Mouse (Mus musculus) lung, embryonic 16.5 days (tissue): ENCODE data around the gene Mrtfb. TPM values are rescaled to one million over a fixed set of nuclear protein-coding genes. Genes with fewer than 3 reads are reported as not detected.

Experiments
- ATAC-seq: fragments of 200-750 bp; cut with Nextera tagmentation; 2 replicates; pipeline ENCODE4 v1.8.0; 2017; ENCODE audit warnings: low read depth, mild to moderate bottlenecking, moderate library complexity
- H3K27ac ChIP-seq: fragments of 300-500 bp; sonication (generic); 2 replicates; pipeline ENCODE4 v1.5.1; 2014; ENCODE audit warnings: mild to moderate bottlenecking, control low read depth, low read length
- H3K27me3 ChIP-seq: fragments of 300-500 bp; sonication (generic); 2 replicates; pipeline ENCODE4 v1.6.1; 2014; ENCODE audit warnings: low read depth, low read length, mixed read lengths; ENCODE audit not compliant: control insufficient read depth, insufficient read depth
- H3K36me3 ChIP-seq: fragments of 300-500 bp; sonication (generic); 2 replicates; pipeline ENCODE4 v1.6.1; 2014; ENCODE audit warnings: low read length; ENCODE audit not compliant: control insufficient read depth, insufficient read depth
- H3K4me1 ChIP-seq: fragments of 300-500 bp; sonication (generic); replicated peaks from 2 replicates; pipeline ENCODE4 v1.6.1; 2014; ENCODE audit warnings: low read length, mixed read lengths; ENCODE audit not compliant: control insufficient read depth, insufficient read depth
- H3K4me2 ChIP-seq: fragments of 300-500 bp; sonication (generic); 2 replicates; pipeline ENCODE4 v1.6.1; 2014; ENCODE audit warnings: low read depth, low read length, control low read depth
- H3K4me3 ChIP-seq: fragments of 300-500 bp; sonication (generic); 2 replicates; pipeline ENCODE4 v1.5.1; 2014; ENCODE audit warnings: mild to moderate bottlenecking, low read length, control low read depth
- H3K9ac ChIP-seq: fragments of 300-500 bp; sonication (generic); 2 replicates; pipeline ENCODE4 v1.6.1; 2014; ENCODE audit warnings: low read length, control low read depth
- H3K9me3 ChIP-seq: fragments of 300-500 bp; sonication (generic); 2 replicates; pipeline ENCODE4 v1.6.1; 2016; ENCODE audit warnings: low read length; ENCODE audit not compliant: control insufficient read depth
- WGBS: fragments of 180-500 bp; shearing (Covaris S2); extraction: QIAGEN DNeasy Blood & Tissue Kit; methylation state at CpG from one replicate; pipeline ENCODE4 v1.1.7; 2014; 5-methylcytosine and 5-hydroxymethylcytosine counted together
- polyA plus RNA-seq: library from polyadenylated mRNA; unstranded; fragments of >200 nt; fragmentation: Nextera tagmentation; extraction: Ambion mirVana; gene quantifications from 2 replicates; pipeline ENCODE4 v1.2.1, GENCODE M21; 2015

Gene Mrtfb
- polyA plus RNA-seq, 1 experiment from 2014 or later: 24.3 TPM

DNA sequence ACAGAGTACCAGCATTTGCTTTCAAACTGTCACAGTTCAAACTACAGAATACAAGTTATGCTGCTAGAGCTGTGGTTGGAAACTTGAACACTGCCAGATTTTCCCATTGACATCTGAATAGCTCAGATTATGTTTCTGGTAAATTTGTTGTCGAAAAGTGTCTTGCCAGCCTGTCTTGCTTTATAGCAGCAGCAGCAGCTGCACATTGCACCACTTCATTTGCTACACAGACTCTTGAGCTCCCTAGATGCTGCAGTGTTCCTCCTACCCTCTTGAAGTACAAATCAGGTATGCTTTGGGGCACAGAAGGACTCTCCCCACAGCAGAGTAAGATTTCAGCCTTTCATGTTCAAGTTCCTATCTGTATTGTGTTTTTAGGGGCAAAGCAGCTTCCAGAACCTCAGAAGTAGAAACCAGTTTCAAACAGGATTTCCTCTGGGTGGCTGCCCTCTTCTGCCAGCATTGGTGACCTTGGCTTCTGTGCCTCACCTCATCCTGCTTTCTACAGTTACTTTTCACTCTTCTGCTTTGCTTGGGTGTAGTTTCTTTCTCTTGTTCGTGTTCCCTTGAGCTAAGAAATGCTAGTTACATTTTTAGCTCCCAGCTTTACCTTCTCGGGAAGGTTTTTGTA lies 49.9 kb downstream of the Mrtfb start:
- H3K27me3 ChIP-seq: no peaks in the 10 kb centered on the region
- H3K4me1 ChIP-seq: no peaks in the 10 kb centered on the region; the same call in 1 of the 2 replicates
- whole genome bisulfite sequencing: 68% methylated on average over 3 of the region's 3 CpGs
- ATAC-seq: no peak
- no peak overlapping the region for H3K9ac ChIP-seq
- no peak overlapping the region; the same call in 1 of the 2 replicates for H3K27ac ChIP-seq
- no peak overlapping the region for H3K4me2 ChIP-seq
- no peaks in the 10 kb centered on the region for H3K36me3 ChIP-seq
- H3K4me3 ChIP-seq: no peak overlapping the region
- no peaks in the 10 kb centered on the region for H3K9me3 ChIP-seq

DNA sequence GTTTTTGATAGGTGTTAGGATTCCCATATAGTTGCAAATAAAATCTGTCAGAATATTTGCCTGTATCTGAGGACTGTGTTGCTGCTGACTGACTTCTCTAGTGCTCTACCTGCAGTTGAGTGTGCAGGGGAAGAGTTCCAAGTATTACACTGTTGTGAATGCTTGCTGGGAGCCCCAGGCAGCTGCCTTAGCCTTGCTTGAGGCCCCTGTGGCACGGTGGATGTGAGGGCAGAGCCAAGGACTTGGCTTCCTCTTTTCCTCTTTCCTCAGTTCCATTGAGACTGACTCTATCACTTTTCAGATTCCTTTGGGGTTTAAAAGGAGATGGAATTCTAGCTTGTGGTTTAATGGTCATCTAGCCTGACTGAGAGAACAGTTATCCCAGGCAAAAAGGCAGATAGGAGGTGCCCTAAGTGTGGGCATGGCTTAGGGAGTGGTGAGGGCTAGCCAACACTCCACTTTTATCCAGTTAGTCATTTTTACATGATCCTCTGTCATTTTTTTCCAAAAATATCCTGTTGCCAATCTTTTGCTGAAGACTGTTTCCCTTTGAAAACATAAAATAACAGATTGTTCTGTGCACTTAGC lies 53.9 kb downstream of the Mrtfb start:
- WGBS: 47% methylated on average over 1 of the region's 1 CpGs

GRCm38 (mm10) chr16:13311374-13311773 lies 55.1 kb downstream of the Mrtfb start:
- no peaks in the 10 kb centered on the region for H3K27me3 ChIP-seq
- WGBS: 79% methylated on average over 1 of the region's 1 CpGs
- H3K9ac ChIP-seq: no peak overlapping the region
- no peak for ATAC-seq
- H3K27ac ChIP-seq: no peak overlapping the region
- no peak overlapping the region for H3K4me2 ChIP-seq
- H3K36me3 ChIP-seq: no peaks in the 10 kb centered on the region
- no peak overlapping the region for H3K4me3 ChIP-seq
- H3K4me1 ChIP-seq: no peaks in the 10 kb centered on the region; the same call in 1 of the 2 replicates
- no peaks in the 10 kb centered on the region for H3K9me3 ChIP-seq

More for the DNA sequence above, 53.9 kb downstream of the Mrtfb start:
- Histone ChIP-seq H3K27me3 (no peaks in the 10 kb centered on the region), H3K9ac (no peak overlapping the region), H3K4me3 (no peak overlapping the region), H3K4me2 (no peak overlapping the region), H3K27ac (no peak overlapping the region), H3K4me1 (no peaks in the 10 kb centered on the region; the same call in 1 of the 2 replicates), H3K36me3 (no peaks in the 10 kb centered on the region), H3K9me3 (no peaks in the 10 kb centered on the region)
- ATAC-seq: no peak

GRCm38 (mm10) chr16:13313096-13313719 lies 56.9 kb downstream of the Mrtfb start:
- 84% methylated on average over 5 of the region's 5 CpGs for WGBS
- H3K27ac ChIP-seq: no peak overlapping the region
- ATAC-seq: no peak

DNA sequence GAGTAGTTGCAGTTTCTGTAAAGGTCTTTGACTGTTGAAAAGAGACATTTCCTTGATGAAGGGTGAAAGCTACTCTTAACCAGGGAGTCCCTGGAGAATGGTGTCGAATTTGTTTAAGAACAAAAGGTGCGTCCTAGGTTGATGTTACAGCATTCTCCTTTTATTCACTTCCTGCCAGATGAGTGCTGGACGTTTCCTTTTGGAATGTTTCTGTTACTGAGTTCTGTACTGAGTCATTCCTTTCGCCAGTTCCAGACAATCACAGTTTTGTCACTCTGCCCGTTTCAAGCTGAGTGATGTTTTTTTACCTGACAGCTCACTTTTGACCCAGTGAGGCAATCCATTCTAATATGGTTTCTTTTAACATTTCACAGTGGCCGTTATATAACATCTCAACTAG lies 67.5 kb downstream of the Mrtfb start:
- H3K36me3 ChIP-seq: 0 out of 2 replicates have a peak, but pooled peaks cover 3% of the 10 kb centered on the region
- no peak overlapping the region for H3K4me2 ChIP-seq
- H3K27me3 ChIP-seq: no peaks in the 10 kb centered on the region
- no peak overlapping the region for H3K9ac ChIP-seq
- WGBS: 27% methylated on average over 6 of the region's 6 CpGs
- no peak overlapping the region for H3K4me3 ChIP-seq
- H3K4me1 ChIP-seq: no peaks in the 10 kb centered on the region; the same call in 1 of the 2 replicates
- no peak for ATAC-seq
- no peak overlapping the region for H3K27ac ChIP-seq
- no peaks in the 10 kb centered on the region for H3K9me3 ChIP-seq

More at GRCm38 (mm10) chr16:13313096-13313719, 56.9 kb downstream of the Mrtfb start:
- Histone ChIP-seq H3K9me3 (no peaks in the 10 kb centered on the region), H3K27me3 (no peaks in the 10 kb centered on the region), H3K4me3 (no peak overlapping the region), H3K9ac (no peak overlapping the region), H3K4me1 (no peaks in the 10 kb centered on the region), H3K4me2 (no peak overlapping the region), H3K36me3 (no peaks in the 10 kb centered on the region)

DNA sequence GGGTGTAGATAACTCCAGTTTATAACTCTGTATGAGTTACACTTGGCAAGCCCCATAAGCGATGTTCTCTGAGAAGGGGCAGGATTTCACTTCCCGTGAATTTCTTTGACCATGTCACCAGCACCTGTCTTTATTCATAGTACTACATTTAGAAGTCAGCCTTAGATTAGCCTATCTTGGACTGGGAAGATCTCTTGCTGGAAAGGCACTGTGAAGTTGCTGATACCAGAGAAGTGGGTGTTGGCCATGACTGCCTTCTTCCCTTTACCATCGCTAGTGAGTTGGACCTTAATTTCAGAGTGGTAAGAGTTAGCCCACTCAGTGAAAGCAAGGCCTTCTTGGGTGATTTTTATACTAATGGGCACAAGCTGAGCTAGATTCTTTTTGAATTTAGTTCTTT lies 70.3 kb downstream of the Mrtfb start:
- Histone ChIP-seq H3K36me3 (0 out of 2 replicates have a peak, but pooled peaks cover 3% of the 10 kb centered on the region), H3K4me3 (no peak overlapping the region), H3K27ac (no peak overlapping the region), H3K4me2 (no peak overlapping the region), H3K4me1 (peaks cover 8% of the 10 kb centered on the region), H3K9ac (no peak overlapping the region), H3K27me3 (no peaks in the 10 kb centered on the region), H3K9me3 (no peaks in the 10 kb centered on the region)
- ATAC-seq: no peak
- 89% methylated on average over 3 of the region's 3 CpGs for WGBS

GRCm38 (mm10) chr16:13328646-13329045 lies 72.4 kb downstream of the Mrtfb start:
- Histone ChIP-seq H3K9me3 (no peaks in the 10 kb centered on the region), H3K36me3 (0 out of 2 replicates have a peak, but pooled peaks cover 3% of the 10 kb centered on the region), H3K27me3 (no peaks in the 10 kb centered on the region), H3K9ac (no peak overlapping the region), H3K4me2 (no peak overlapping the region), H3K27ac (no peak overlapping the region), H3K4me1 (peaks cover 8% of the 10 kb centered on the region), H3K4me3 (no peak overlapping the region)
- ATAC-seq: no peak
- 82% methylated on average over 4 of the region's 4 CpGs for WGBS

DNA sequence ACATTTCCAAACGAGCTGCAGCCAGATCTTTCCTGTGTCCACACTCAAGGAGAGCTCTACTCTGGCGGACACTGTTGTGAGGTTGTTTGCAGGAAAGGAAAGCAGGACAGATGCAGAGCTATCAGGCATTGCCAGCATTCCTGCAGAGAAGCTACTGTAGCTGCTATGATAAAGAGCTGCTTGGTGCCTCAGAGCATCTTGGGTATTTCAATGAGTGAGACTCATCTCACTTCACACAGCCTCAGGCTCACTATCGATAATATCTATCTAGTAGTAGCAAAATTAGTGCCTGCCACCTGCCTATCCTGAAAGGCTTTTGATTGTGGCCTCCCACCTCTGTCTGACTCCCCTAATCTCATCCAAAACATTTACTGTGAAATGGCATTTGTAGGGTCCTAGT lies 73.4 kb downstream of the Mrtfb start:
- ATAC-seq: no peak
- Histone ChIP-seq H3K27ac (no peak overlapping the region), H3K4me2 (no peak overlapping the region), H3K27me3 (no peaks in the 10 kb centered on the region), H3K9ac (no peak overlapping the region), H3K36me3 (0 out of 2 replicates have a peak, but pooled peaks cover 3% of the 10 kb centered on the region), H3K9me3 (no peaks in the 10 kb centered on the region), H3K4me3 (no peak overlapping the region), H3K4me1 (peaks cover 8% of the 10 kb centered on the region)
- WGBS: 72% methylated on average over 3 of the region's 3 CpGs

- Histone ChIP-seq H3K36me3 (0 out of 2 replicates have a peak, but pooled peaks cover 3% of the 10 kb centered on the region), H3K9ac (no peak overlapping the region), H3K4me1 (peaks cover 8% of the 10 kb centered on the region), H3K27ac (no peak overlapping the region), H3K4me3 (no peak overlapping the region), H3K4me2 (no peak overlapping the region), H3K9me3 (no peaks in the 10 kb centered on the region), H3K27me3 (no peaks in the 10 kb centered on the region)
- 48% methylated on average over 6 of the region's 6 CpGs for WGBS
- no peak; the same call in 1 of the 2 replicates for ATAC-seq
Measured at GRCm38 (mm10) chr16:13330221-13330659, 74.0 kb downstream of the Mrtfb start.
